Mouse (Mus musculus) G1E (cell line): ENCODE measurements around the gene T2.

Source experiments
- CTCF ChIP-seq: IDR thresholded peaks from 2 replicates; pipeline ENCODE4 v1.5.1; 2012; ENCODE audit warnings: low read depth, low read length, inconsistent platforms, mixed read lengths
- GATA1 ChIP-seq: IDR thresholded peaks from 2 replicates; pipeline ENCODE4 v1.6.1; 2012; ENCODE audit warnings: borderline replicate concordance, low read length, inconsistent platforms, mixed read lengths
- GATA2 ChIP-seq: IDR thresholded peaks from 2 replicates; pipeline ENCODE4 v1.6.1; 2012; ENCODE audit warnings: low read depth, low read length, inconsistent platforms, borderline replicate concordance
- POLR2AphosphoS5 ChIP-seq: IDR thresholded peaks from 2 replicates; pipeline ENCODE4 v1.6.1; 2012; ENCODE audit warnings: low read depth, low read length, inconsistent platforms; ENCODE audit not compliant: insufficient replicate concordance
- TAL1 ChIP-seq: conservative IDR thresholded peaks from 2 replicates; pipeline ENCODE4 v1.6.1; 2012; ENCODE audit warnings: low read depth, low read length, inconsistent platforms, mixed read lengths

DNA sequence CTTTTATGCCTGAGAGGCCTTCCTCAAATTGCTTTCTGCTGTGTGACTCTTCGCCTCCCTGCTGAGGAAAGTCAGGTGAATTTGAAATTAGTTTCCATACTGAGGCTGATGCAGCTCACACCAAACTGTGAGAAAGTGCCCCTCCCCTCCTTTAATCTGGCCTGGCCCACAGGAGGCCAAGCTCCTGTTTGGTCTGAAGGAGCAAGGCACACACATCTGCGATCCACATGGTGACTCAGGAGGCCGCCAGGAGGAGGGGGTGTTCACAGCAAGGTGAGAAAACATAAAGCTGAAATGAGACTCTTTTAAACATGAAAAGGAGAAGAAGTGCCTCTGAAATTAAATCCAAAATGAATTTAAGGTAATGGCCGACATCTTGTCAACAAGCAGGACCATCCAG is 40.6 kb downstream of the T2 start:
- TF ChIP-seq CTCF (no peak), GATA1 (no peak), POLR2AphosphoS5 (no peak), TAL1 (no peak), GATA2 (no peak)
